Mouse (Mus musculus): ENCODE data around the gene Lpar5. TPM values are rescaled to one million over a fixed set of nuclear protein-coding genes. Genes with fewer than 3 reads are reported as not detected.
A peak's percentile ranks its signal among the peaks of the same experiment; 100 is the strongest.

Lpar5 gene
- total and polyA plus RNA-seq, 2 experiments from 2014 or later = 0.52 to 1.7 TPM

GRCm38 (mm10) chr6:125088561-125089321 is 21.0 kb downstream of the Lpar5 start:
- Histone ChIP-seq H3K4me1 (ENCODE audit: insufficient read depth, low read length) (peaks cover 16% of the 10 kb centered on the region), H3K9me3 (ENCODE audit: low read length) (no peaks in the 10 kb centered on the region), H3K27ac (ENCODE audit: low read depth, low read length) (peak overlapping the region; percentile 89), H3K4me3 (ENCODE audit: low read depth, low read length) (no peak overlapping the region), H3K9ac (replicated peaks; ENCODE audit: low read length, poor library complexity, severe bottlenecking) (peak overlapping the region; percentile 5; the same call in 1 of the 2 replicates), H3K4me2 (ENCODE audit: low read depth, low read length, poor library complexity, severe bottlenecking) (peak overlapping the region; percentile 43), H3K27me3 (ENCODE audit: insufficient read depth, low read length) (no peaks in the 10 kb centered on the region), H3K36me3 (ENCODE audit: insufficient read depth, low read length) (no peaks in the 10 kb centered on the region)
- 2% methylated on average over 20 of the region's 20 CpGs for WGBS
- peak; percentile 35 for TF ChIP-seq CTCF (IDR thresholded peaks at IDR 0.05)
- ATAC-seq (ENCODE audit: low FRiP score) (peak; percentile 84), DNase-seq (ENCODE audit: low spot score) (peak; percentile 95)

DNA sequence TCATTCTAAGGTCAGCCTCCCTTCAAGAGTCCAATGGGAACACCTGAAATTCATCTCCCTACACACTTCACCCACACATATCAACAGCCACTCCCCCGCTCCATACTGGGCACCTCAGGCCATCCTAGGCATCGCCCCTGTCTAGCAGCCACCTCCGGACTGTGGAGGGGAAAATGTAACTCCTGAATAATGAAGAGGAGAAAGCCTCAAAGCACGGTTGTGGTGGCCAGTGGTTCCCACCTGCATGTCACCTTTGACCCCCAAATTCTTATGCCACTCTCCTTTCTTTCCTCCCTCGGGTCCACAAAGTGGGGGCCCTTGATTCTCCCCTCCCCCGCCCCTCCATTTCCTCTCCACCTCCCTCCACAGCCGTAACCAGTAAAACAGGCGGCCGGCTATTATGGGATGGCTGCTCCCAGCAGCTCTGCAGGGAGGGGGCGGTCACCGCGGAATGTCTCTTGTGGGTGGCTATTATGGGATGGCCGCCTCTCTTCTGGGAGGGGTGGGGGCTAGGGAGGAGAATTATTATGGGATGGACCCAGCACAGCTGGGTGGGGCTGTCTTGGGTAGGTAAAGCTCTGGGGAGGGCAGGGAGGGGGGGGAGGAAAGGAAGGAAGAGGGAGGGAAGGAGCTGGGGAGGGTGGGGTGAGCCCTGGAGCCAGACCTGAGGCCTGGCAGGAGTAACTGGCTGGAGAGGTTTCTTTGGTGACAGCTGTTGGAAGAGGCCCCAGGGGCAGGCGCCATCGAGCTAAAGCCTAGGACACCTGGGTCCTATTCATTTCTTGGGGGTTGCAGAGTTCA is 22.0 kb downstream of the Lpar5 start:
- H3K9ac ChIP-seq (replicated peaks; ENCODE audit: low read length, poor library complexity, severe bottlenecking) = peak overlapping the region; percentile 29; the same call in 1 of the 2 replicates
- WGBS = 4% methylated on average over 14 of the region's 15 CpGs
- H3K4me2 ChIP-seq (ENCODE audit: low read depth, low read length, poor library complexity, severe bottlenecking) = peak overlapping the region; percentile 43
- no peaks in the 10 kb centered on the region for H3K27me3 ChIP-seq (ENCODE audit: insufficient read depth, low read length)
- ATAC-seq (ENCODE audit: low FRiP score) = peak; percentile 75
- H3K9me3 ChIP-seq (ENCODE audit: low read length) = no peaks in the 10 kb centered on the region
- peak; percentile 89 for DNase-seq (ENCODE audit: low spot score)
- peak; percentile 16; the same call in 1 of the 2 replicates for TF ChIP-seq CTCF (IDR thresholded peaks at IDR 0.05)
- H3K4me1 ChIP-seq (ENCODE audit: insufficient read depth, low read length) = peaks cover 16% of the 10 kb centered on the region
- no peaks in the 10 kb centered on the region for H3K36me3 ChIP-seq (ENCODE audit: insufficient read depth, low read length)
- no peak overlapping the region for H3K4me3 ChIP-seq (ENCODE audit: low read depth, low read length)
- H3K27ac ChIP-seq (ENCODE audit: low read depth, low read length) = peak overlapping the region; percentile 89

- DNase-seq (ENCODE audit: low spot score) (no peak), ATAC-seq (ENCODE audit: low FRiP score) (no peak)
- H3K4me2 ChIP-seq (ENCODE audit: low read depth, low read length, poor library complexity, severe bottlenecking) = 0 out of 2 replicates have a peak overlapping the region, but pooled peaks have one; percentile 43
- peaks cover 16% of the 10 kb centered on the region for H3K4me1 ChIP-seq (ENCODE audit: insufficient read depth, low read length)
- H3K36me3 ChIP-seq (ENCODE audit: insufficient read depth, low read length) = no peaks in the 10 kb centered on the region
- no peak overlapping the region for H3K4me3 ChIP-seq (ENCODE audit: low read depth, low read length)
- H3K9ac ChIP-seq (replicated peaks; ENCODE audit: low read length, poor library complexity, severe bottlenecking) = no peak overlapping the region
- 46% methylated on average over 10 of the region's 10 CpGs for WGBS
- H3K27me3 ChIP-seq (ENCODE audit: insufficient read depth, low read length) = no peaks in the 10 kb centered on the region
- peak overlapping the region; percentile 89 for H3K27ac ChIP-seq (ENCODE audit: low read depth, low read length)
- no peaks in the 10 kb centered on the region for H3K9me3 ChIP-seq (ENCODE audit: low read length)
- TF ChIP-seq CTCF (IDR thresholded peaks at IDR 0.05) = no peak
These were observed 22.8 kb downstream of the Lpar5 start for GRCm38 (mm10) chr6:125090341-125091085.

DNA sequence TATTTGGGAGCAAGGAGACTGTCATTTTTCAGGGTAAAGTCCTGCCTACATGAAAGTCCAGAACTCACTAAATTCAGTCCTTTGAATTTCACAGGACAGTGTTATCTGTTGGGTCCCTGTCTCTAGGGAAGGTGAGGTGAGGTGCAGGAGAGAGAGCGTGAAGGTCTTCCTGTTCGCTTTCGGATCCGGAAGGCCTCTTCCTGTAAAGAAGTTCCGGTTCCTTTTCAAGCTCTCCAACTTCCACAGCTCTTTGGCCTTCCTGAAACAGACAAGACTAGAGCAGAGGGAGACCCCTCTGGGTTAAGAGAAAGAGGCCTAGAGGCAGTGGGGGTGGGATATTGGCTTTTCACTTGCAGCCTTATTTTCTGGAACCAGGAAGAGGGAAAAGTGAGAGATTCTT is 24.7 kb downstream of the Lpar5 start:
- no peak for TF ChIP-seq CTCF (IDR thresholded peaks at IDR 0.05)
- WGBS = 92% methylated on average over 5 of the region's 5 CpGs
- Histone ChIP-seq H3K4me1 (ENCODE audit: insufficient read depth, low read length) (peaks cover 16% of the 10 kb centered on the region), H3K9me3 (ENCODE audit: low read length) (no peaks in the 10 kb centered on the region), H3K36me3 (ENCODE audit: insufficient read depth, low read length) (no peaks in the 10 kb centered on the region), H3K4me2 (ENCODE audit: low read depth, low read length, poor library complexity, severe bottlenecking) (no peak overlapping the region), H3K4me3 (ENCODE audit: low read depth, low read length) (no peak overlapping the region), H3K27ac (ENCODE audit: low read depth, low read length) (no peak overlapping the region), H3K9ac (replicated peaks; ENCODE audit: low read length, poor library complexity, severe bottlenecking) (no peak overlapping the region), H3K27me3 (ENCODE audit: insufficient read depth, low read length) (no peaks in the 10 kb centered on the region)
- DNase-seq (ENCODE audit: low spot score) = no peak
- ATAC-seq (ENCODE audit: low FRiP score) = no peak

- DNase-seq (ENCODE audit: low spot score) (no peak), ATAC-seq (ENCODE audit: low FRiP score) (no peak)
- H3K27ac ChIP-seq (ENCODE audit: low read depth, low read length) = peak overlapping the region; percentile 90
- no peak overlapping the region for H3K4me3 ChIP-seq (ENCODE audit: low read depth, low read length)
- WGBS = 76% methylated on average over 3 of the region's 3 CpGs
- no peak for TF ChIP-seq CTCF (IDR thresholded peaks at IDR 0.05)
- peaks cover 33% of the 10 kb centered on the region for H3K4me1 ChIP-seq (ENCODE audit: insufficient read depth, low read length)
- peaks cover 13% of the 10 kb centered on the region for H3K36me3 ChIP-seq (ENCODE audit: insufficient read depth, low read length)
- no peaks in the 10 kb centered on the region for H3K9me3 ChIP-seq (ENCODE audit: low read length)
- no peaks in the 10 kb centered on the region for H3K27me3 ChIP-seq (ENCODE audit: insufficient read depth, low read length)
- no peak overlapping the region for H3K4me2 ChIP-seq (ENCODE audit: low read depth, low read length, poor library complexity, severe bottlenecking)
- no peak overlapping the region for H3K9ac ChIP-seq (replicated peaks; ENCODE audit: low read length, poor library complexity, severe bottlenecking)
These were observed 27.1 kb downstream of the Lpar5 start for GRCm38 (mm10) chr6:125094843-125095242.

All from midbrain, postnatal 0 days (tissue).